Mouse (Mus musculus): ENCODE data around the gene Ctss.
A peak's percentile ranks its signal among the peaks of the same experiment; 100 is the strongest.

Ctss gene

GRCm38 (mm10) chr3:95526622-95527211 lies at the start of gene Ctss:
Gene Ctss, plus strand, starts transcription at chr3:95526786.
- Histone ChIP-seq H3K36me3 (ENCODE audit: insufficient read depth, low read length) (no peaks in the 10 kb centered on the region), H3K9me3 (ENCODE audit: low read length) (no peaks in the 10 kb centered on the region), H3K4me1 (replicated peaks; ENCODE audit: low read depth, low read length) (peaks cover 14% of the 10 kb centered on the region), H3K27me3 (ENCODE audit: insufficient read depth, low read length) (no peaks in the 10 kb centered on the region), H3K4me3 (replicated peaks; ENCODE audit: low read length) (no peak within 1 kb of the TSS)
- TF ChIP-seq POU5F1 (IDR thresholded peaks at IDR 0.05; ENCODE audit: borderline replicate concordance, low read length) (no peak), CTCF (conservative IDR thresholded peaks at IDR 0.05; ENCODE audit: low read length) (no peak), NANOG (IDR thresholded peaks at IDR 0.05; ENCODE audit: borderline replicate concordance, low read length) (no peak)

GRCm38 (mm10) chr3:95478966-95479365 lies 47.6 kb upstream of the Ctss start:
- Histone ChIP-seq H3K4me1 (replicated peaks; ENCODE audit: low read depth, low read length) (no peaks in the 10 kb centered on the region), H3K9me3 (ENCODE audit: low read length) (no peaks in the 10 kb centered on the region), H3K36me3 (ENCODE audit: insufficient read depth, low read length) (peaks cover 89% of the 10 kb centered on the region), H3K27me3 (ENCODE audit: insufficient read depth, low read length) (no peaks in the 10 kb centered on the region), H3K4me3 (replicated peaks; ENCODE audit: low read length) (no peak overlapping the region)
- TF ChIP-seq POU5F1 (IDR thresholded peaks at IDR 0.05; ENCODE audit: borderline replicate concordance, low read length) (no peak), NANOG (IDR thresholded peaks at IDR 0.05; ENCODE audit: borderline replicate concordance, low read length) (no peak), CTCF (conservative IDR thresholded peaks at IDR 0.05; ENCODE audit: low read length) (no peak)

DNA sequence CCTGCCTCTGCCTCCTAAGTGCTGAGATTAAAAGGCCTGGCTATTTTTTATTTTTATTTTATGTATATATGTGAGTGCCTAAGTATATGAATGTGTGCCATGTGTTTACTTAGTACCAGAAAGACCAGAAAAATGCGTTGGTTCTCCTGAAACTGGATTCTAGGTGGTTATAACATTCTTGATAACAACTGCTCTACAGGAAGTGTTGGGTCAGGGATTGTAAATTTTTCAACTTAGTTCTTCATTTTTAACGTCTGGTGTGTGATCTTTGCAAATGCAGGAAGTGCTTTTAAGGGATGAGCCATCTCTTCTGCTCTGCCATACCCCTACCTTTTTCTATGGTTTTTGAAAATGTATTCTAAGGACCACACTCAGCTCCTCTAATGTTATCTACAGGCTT lies 40.2 kb upstream of the Ctss start:
- H3K36me3 ChIP-seq (ENCODE audit: insufficient read depth, low read length) = peaks cover 83% of the 10 kb centered on the region
- no peak for TF ChIP-seq NANOG (IDR thresholded peaks at IDR 0.05; ENCODE audit: borderline replicate concordance, low read length)
- H3K4me3 ChIP-seq (replicated peaks; ENCODE audit: low read length) = no peak overlapping the region
- no peaks in the 10 kb centered on the region for H3K27me3 ChIP-seq (ENCODE audit: insufficient read depth, low read length)
- no peaks in the 10 kb centered on the region for H3K4me1 ChIP-seq (replicated peaks; ENCODE audit: low read depth, low read length)
- H3K9me3 ChIP-seq (ENCODE audit: low read length) = no peaks in the 10 kb centered on the region

DNA sequence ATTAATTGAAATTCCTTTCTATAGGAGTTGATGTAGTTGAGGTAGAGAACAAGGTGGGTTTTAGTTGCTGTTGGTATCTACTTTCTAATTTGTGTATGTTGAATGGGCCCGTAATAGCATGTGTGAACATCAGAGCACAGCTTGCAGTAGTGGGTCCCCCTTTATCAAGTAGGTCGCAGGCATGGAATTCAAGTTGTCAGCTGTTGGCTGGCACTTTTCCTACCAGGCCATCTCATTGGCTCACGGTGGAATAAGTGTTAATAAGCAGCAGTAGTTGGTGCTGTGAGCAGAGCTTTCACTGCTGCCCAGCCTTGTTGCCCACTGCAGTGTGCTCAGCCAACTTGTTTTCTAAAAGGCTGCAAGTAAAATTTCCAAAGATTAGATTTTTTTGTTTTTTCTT lies 37.9 kb upstream of the Ctss start:
- H3K36me3 ChIP-seq (ENCODE audit: insufficient read depth, low read length) = peaks cover 83% of the 10 kb centered on the region
- no peak overlapping the region for H3K4me3 ChIP-seq (replicated peaks; ENCODE audit: low read length)
- no peaks in the 10 kb centered on the region for H3K4me1 ChIP-seq (replicated peaks; ENCODE audit: low read depth, low read length)
- H3K9me3 ChIP-seq (ENCODE audit: low read length) = no peaks in the 10 kb centered on the region
- H3K27me3 ChIP-seq (ENCODE audit: insufficient read depth, low read length) = no peaks in the 10 kb centered on the region
- TF ChIP-seq CTCF (conservative IDR thresholded peaks at IDR 0.05; ENCODE audit: low read length) = no peak
- TF ChIP-seq NANOG (IDR thresholded peaks at IDR 0.05; ENCODE audit: borderline replicate concordance, low read length) = no peak

GRCm38 (mm10) chr3:95490238-95490637 lies 36.3 kb upstream of the Ctss start:
- Histone ChIP-seq H3K4me1 (replicated peaks; ENCODE audit: low read depth, low read length) (no peaks in the 10 kb centered on the region), H3K27me3 (ENCODE audit: insufficient read depth, low read length) (no peaks in the 10 kb centered on the region), H3K4me3 (replicated peaks; ENCODE audit: low read length) (no peak overlapping the region), H3K9me3 (ENCODE audit: low read length) (no peaks in the 10 kb centered on the region), H3K36me3 (ENCODE audit: insufficient read depth, low read length) (peaks cover 89% of the 10 kb centered on the region)
- no peak for TF ChIP-seq POU5F1 (IDR thresholded peaks at IDR 0.05; ENCODE audit: borderline replicate concordance, low read length)
- TF ChIP-seq NANOG (IDR thresholded peaks at IDR 0.05; ENCODE audit: borderline replicate concordance, low read length) = no peak
- no peak for TF ChIP-seq CTCF (conservative IDR thresholded peaks at IDR 0.05; ENCODE audit: low read length)

DNA sequence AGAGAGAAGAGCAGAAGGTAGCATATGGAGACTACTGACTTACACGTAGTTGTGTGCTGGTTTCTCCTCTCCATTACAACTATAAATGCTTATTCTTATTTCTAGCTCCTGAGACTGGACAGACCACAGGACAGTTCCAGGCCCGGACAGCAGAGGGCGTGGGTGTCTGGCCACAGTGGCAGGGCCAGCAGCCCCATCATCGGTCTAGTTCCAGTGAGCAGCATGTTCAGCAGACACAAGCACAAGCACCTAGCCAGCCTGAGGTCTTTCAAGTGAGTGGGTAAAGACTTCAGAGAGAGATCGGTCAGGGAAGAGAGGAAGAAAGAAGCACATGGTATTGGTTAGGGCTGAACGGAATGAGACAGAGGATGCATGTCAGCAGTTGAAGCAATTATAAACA lies 32.2 kb upstream of the Ctss start:
- TF ChIP-seq NANOG (IDR thresholded peaks at IDR 0.05; ENCODE audit: borderline replicate concordance, low read length) = no peak
- peak; percentile 9; the same call in 1 of the 2 replicates for TF ChIP-seq CTCF (conservative IDR thresholded peaks at IDR 0.05; ENCODE audit: low read length)
- Histone ChIP-seq H3K4me1 (replicated peaks; ENCODE audit: low read depth, low read length) (no peaks in the 10 kb centered on the region), H3K9me3 (ENCODE audit: low read length) (no peaks in the 10 kb centered on the region), H3K4me3 (replicated peaks; ENCODE audit: low read length) (no peak overlapping the region), H3K36me3 (ENCODE audit: insufficient read depth, low read length) (peaks cover 69% of the 10 kb centered on the region), H3K27me3 (ENCODE audit: insufficient read depth, low read length) (no peaks in the 10 kb centered on the region)

- TF ChIP-seq NANOG (IDR thresholded peaks at IDR 0.05; ENCODE audit: borderline replicate concordance, low read length) (no peak), CTCF (conservative IDR thresholded peaks at IDR 0.05; ENCODE audit: low read length) (no peak), POU5F1 (IDR thresholded peaks at IDR 0.05; ENCODE audit: borderline replicate concordance, low read length) (no peak)
- Histone ChIP-seq H3K9me3 (ENCODE audit: low read length) (no peaks in the 10 kb centered on the region), H3K4me1 (replicated peaks; ENCODE audit: low read depth, low read length) (no peaks in the 10 kb centered on the region), H3K36me3 (ENCODE audit: insufficient read depth, low read length) (peaks cover 35% of the 10 kb centered on the region), H3K27me3 (ENCODE audit: insufficient read depth, low read length) (no peaks in the 10 kb centered on the region), H3K4me3 (replicated peaks; ENCODE audit: low read length) (no peak overlapping the region)
Measured at GRCm38 (mm10) chr3:95498229-95498628, 28.4 kb upstream of the Ctss start.

DNA sequence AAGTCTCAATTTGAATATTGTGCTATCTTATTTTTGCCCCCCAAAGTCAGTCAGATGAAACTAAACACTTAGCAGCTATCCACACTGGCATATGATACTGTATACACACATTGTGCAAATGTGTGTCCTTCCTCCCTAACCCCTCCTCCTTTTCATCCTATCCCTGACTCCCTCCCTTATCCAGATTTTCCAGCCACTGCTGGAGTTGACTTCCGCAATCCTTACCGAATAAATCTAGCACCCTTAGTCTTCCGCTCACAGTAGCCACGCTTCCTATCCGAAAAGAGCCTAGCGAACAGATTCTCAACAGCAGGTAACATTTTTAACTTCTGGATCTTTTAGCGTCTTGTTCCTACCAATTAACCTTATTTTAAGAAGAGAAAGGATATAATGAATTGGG lies 27.6 kb upstream of the Ctss start, which contains the start of gene Ctsk:
TSS of gene Ctsk (plus strand) at position 233 of the 400 bp plus-strand sequence.
- Histone ChIP-seq H3K4me1 (replicated peaks; ENCODE audit: low read depth, low read length) (no peaks in the 10 kb centered on the region), H3K9me3 (ENCODE audit: low read length) (no peaks in the 10 kb centered on the region), H3K27me3 (ENCODE audit: insufficient read depth, low read length) (no peaks in the 10 kb centered on the region), H3K36me3 (ENCODE audit: insufficient read depth, low read length) (peaks cover 27% of the 10 kb centered on the region), H3K4me3 (replicated peaks; ENCODE audit: low read length) (no peak within 1 kb of the TSS)
- no peak for TF ChIP-seq CTCF (conservative IDR thresholded peaks at IDR 0.05; ENCODE audit: low read length)
- no peak for TF ChIP-seq NANOG (IDR thresholded peaks at IDR 0.05; ENCODE audit: borderline replicate concordance, low read length)
- TF ChIP-seq POU5F1 (IDR thresholded peaks at IDR 0.05; ENCODE audit: borderline replicate concordance, low read length) = no peak

GRCm38 (mm10) chr3:95499496-95500140 lies 27.0 kb upstream of the Ctss start:
- H3K9me3 ChIP-seq (ENCODE audit: low read length) = no peaks in the 10 kb centered on the region
- H3K36me3 ChIP-seq (ENCODE audit: insufficient read depth, low read length) = peaks cover 21% of the 10 kb centered on the region
- H3K4me3 ChIP-seq (replicated peaks; ENCODE audit: low read length) = no peak overlapping the region
- no peaks in the 10 kb centered on the region for H3K27me3 ChIP-seq (ENCODE audit: insufficient read depth, low read length)
- no peaks in the 10 kb centered on the region for H3K4me1 ChIP-seq (replicated peaks; ENCODE audit: low read depth, low read length)
- TF ChIP-seq NANOG (IDR thresholded peaks at IDR 0.05; ENCODE audit: borderline replicate concordance, low read length) = no peak
- no peak for TF ChIP-seq POU5F1 (IDR thresholded peaks at IDR 0.05; ENCODE audit: borderline replicate concordance, low read length)
- no peak for TF ChIP-seq CTCF (conservative IDR thresholded peaks at IDR 0.05; ENCODE audit: low read length)

Measured in E14TG2a.4 (cell line).